Mouse (Mus musculus): ENCODE data around the gene Azgp1. TPM values are rescaled to one million over a fixed set of nuclear protein-coding genes. Genes with fewer than 3 reads are reported as not detected.
"Not testable (repeated sequence)": the region's sequence is repeated elsewhere in the genome, so short reads cannot be mapped to it uniquely, and the experiment has no call there.

Azgp1 gene
- polyA plus RNA-seq (2014; fragmentation: Nextera tagmentation; extraction: Ambion mirVana) = not detected in 2 replicates

DNA sequence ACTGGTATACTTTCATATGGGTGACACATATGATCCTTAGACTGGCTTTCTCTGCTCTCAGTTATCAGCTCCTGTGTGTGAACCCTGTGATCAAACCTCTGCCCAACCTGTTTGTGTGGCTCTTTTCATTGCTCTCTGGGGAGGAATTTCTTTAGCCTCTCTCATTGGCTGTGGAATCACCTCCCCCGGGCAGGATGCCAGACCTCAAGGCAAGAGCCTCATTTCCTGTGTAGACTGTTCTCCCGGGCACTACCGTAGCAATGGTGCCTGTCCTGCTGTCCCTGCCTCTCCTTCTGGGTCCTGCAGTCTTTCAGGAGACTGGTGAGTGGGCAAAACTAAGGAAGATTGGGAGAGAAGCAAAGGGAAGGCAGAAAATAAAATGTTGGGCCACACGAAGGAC is at the start of gene Azgp1:
Azgp1 (plus strand) TSS at position 221 of the 400 bp plus-strand sequence.
- H3K4me2 ChIP-seq (replicated peaks) = no peak within 1 kb of the TSS
- no peaks in the 10 kb centered on the region for H3K9me3 ChIP-seq (ENCODE audit: control insufficient read depth, low read length)
- H3K27me3 ChIP-seq (ENCODE audit: control insufficient read depth, insufficient read depth, low read length) = no peaks in the 10 kb centered on the region
- 82% methylated on average over 4 of the region's 4 CpGs for WGBS
- H3K9ac ChIP-seq = no peak within 1 kb of the TSS
- H3K4me3 ChIP-seq (replicated peaks; ENCODE audit: low read length) = no peak within 1 kb of the TSS
- no peak within 1 kb of the TSS for H3K27ac ChIP-seq
- ATAC-seq (ENCODE audit: low FRiP score) (no peak), DNase-seq (ENCODE audit: low spot score) (no peak)
- H3K4me1 ChIP-seq (replicated peaks; ENCODE audit: control insufficient read depth, insufficient read depth, low read length) = no peaks in the 10 kb centered on the region
- H3K36me3 ChIP-seq (replicated peaks; ENCODE audit: control insufficient read depth, insufficient read depth) = no peaks in the 10 kb centered on the region

DNA sequence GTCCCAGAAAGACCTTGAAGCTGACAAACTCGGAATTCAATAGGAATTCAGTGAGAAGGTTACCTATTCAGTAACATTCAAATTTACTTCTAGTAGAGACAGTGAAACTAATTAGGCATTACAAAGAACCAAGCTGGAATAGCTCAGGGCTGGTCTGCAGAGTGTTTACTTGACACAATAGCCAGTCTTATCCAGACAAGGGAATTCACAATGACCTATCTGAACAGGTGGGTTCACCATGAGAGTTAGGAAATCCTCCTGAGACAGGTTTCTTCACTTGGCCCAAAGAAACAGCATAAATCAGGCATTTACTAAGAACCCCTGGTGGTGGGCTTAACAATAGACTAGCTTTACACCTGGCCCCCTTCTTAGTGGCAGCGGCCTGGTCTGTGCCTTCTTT is 47.4 kb upstream of the Azgp1 start:
- WGBS = 60% methylated on average over 2 of the region's 2 CpGs
- H3K4me3 ChIP-seq (replicated peaks; ENCODE audit: low read length); H3K9me3 ChIP-seq (ENCODE audit: control insufficient read depth, low read length); H3K27ac ChIP-seq; H3K9ac ChIP-seq; H3K27me3 ChIP-seq (ENCODE audit: control insufficient read depth, insufficient read depth, low read length); DNase-seq (ENCODE audit: low spot score); H3K4me2 ChIP-seq (replicated peaks); ATAC-seq (ENCODE audit: low FRiP score); H3K36me3 ChIP-seq (replicated peaks; ENCODE audit: control insufficient read depth, insufficient read depth); H3K4me1 ChIP-seq (replicated peaks; ENCODE audit: control insufficient read depth, insufficient read depth, low read length): not testable (repeated sequence)

DNA sequence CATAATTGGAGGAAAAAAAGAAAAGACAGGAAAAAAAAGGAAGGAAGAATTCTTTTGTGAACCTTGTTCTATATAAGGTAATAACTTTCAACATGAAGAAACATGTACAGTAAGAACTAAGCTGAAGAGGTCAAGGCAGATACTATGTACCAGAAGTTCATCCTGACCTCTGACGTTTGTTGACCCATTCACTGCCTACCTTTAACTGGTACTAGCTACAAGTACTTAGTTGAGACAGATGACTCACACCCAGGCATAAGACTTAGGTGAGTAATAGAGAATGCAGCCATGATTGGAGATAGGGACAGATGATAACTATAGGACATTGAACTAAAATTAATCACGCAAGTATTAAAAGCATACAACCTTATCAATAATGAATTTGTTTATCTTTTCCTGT is 44.8 kb upstream of the Azgp1 start:
- Histone ChIP-seq H3K27ac (no peak overlapping the region), H3K27me3 (ENCODE audit: control insufficient read depth, insufficient read depth, low read length) (no peaks in the 10 kb centered on the region), H3K4me1 (replicated peaks; ENCODE audit: control insufficient read depth, insufficient read depth, low read length) (no peaks in the 10 kb centered on the region), H3K4me3 (replicated peaks; ENCODE audit: low read length) (no peak overlapping the region), H3K9ac (no peak overlapping the region), H3K9me3 (ENCODE audit: control insufficient read depth, low read length) (no peaks in the 10 kb centered on the region), H3K36me3 (replicated peaks; ENCODE audit: control insufficient read depth, insufficient read depth) (no peaks in the 10 kb centered on the region), H3K4me2 (replicated peaks) (no peak overlapping the region)
- no peak for DNase-seq (ENCODE audit: low spot score)
- WGBS = 88% methylated on average over 2 of the region's 2 CpGs
- no peak for ATAC-seq (ENCODE audit: low FRiP score)

DNA sequence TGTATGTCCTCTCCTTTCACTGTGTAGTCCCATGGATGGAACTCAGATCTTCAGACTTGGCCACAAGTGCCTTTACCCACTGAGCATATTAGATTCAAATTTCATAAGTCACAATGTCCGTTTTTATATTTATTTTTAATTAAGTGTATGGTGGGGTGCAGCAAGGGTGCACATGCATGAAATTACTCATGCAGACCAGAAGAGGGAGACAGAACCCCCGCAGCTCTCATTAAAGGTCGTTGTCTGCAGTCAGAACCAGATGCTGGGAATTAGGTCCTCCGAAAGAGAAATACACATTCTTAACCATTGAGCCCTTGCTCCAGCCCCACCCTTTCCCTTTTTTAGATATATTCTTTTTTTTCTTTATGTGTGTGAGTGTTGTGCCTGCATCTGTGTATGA is 44.1 kb upstream of the Azgp1 start:
- Histone ChIP-seq H3K4me3 (replicated peaks; ENCODE audit: low read length) (no peak overlapping the region), H3K9me3 (ENCODE audit: control insufficient read depth, low read length) (no peaks in the 10 kb centered on the region), H3K4me1 (replicated peaks; ENCODE audit: control insufficient read depth, insufficient read depth, low read length) (no peaks in the 10 kb centered on the region), H3K36me3 (replicated peaks; ENCODE audit: control insufficient read depth, insufficient read depth) (no peaks in the 10 kb centered on the region), H3K4me2 (replicated peaks) (no peak overlapping the region), H3K27ac (no peak overlapping the region), H3K27me3 (ENCODE audit: control insufficient read depth, insufficient read depth, low read length) (no peaks in the 10 kb centered on the region), H3K9ac (no peak overlapping the region)
- DNase-seq (ENCODE audit: low spot score) (no peak), ATAC-seq (ENCODE audit: low FRiP score) (no peak)
- 65% methylated on average over 4 of the region's 4 CpGs for WGBS

DNA sequence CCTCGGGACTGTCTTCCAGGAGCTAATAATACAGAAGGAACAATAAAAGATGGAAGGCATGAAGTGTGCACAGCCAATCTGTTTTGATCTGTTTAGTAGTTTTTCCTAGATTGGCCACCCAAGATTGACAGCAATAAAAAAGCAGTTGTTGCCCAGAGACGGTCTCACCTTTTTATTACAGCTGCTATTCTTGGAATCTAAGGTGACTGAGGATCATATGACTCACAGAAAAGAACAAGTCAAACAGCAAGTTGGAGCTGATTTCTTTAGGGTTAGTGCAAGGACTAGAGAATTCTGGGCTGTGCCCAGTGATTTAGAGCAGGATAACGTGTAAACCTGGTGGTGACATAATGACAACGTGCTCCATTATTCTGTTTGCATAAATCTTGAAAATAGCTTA is 40.4 kb upstream of the Azgp1 start:
- H3K9me3 ChIP-seq (ENCODE audit: control insufficient read depth, low read length) = no peaks in the 10 kb centered on the region
- H3K27ac ChIP-seq = no peak overlapping the region
- H3K9ac ChIP-seq = no peak overlapping the region
- DNase-seq (ENCODE audit: low spot score) = no peak
- WGBS = 84% methylated on average over 4 of the region's 4 CpGs
- no peaks in the 10 kb centered on the region for H3K36me3 ChIP-seq (replicated peaks; ENCODE audit: control insufficient read depth, insufficient read depth)
- H3K4me1 ChIP-seq (replicated peaks; ENCODE audit: control insufficient read depth, insufficient read depth, low read length) = no peaks in the 10 kb centered on the region
- no peak overlapping the region for H3K4me2 ChIP-seq (replicated peaks)
- ATAC-seq (ENCODE audit: low FRiP score) = no peak
- no peak overlapping the region for H3K4me3 ChIP-seq (replicated peaks; ENCODE audit: low read length)
- H3K27me3 ChIP-seq (ENCODE audit: control insufficient read depth, insufficient read depth, low read length) = no peaks in the 10 kb centered on the region

DNA sequence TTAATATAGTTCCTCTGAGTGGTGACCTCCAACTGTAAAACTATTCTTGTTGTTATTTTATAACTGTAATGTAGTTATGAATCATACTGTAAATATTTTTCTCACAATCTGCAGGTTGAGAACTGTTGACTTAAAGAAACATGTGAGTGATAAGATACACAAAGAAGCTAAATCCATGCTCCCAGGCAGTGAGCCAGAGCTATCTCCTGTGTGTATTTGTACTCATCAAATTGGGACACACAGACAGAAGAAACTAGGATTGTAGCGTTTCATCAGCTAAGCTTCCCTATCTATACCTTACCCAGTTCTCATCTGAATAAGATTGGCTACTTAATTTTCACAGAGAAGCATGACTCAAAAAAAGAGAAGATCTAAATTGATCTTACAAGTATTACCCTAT is 38.2 kb upstream of the Azgp1 start:
- Histone ChIP-seq H3K4me1 (replicated peaks; ENCODE audit: control insufficient read depth, insufficient read depth, low read length) (no peaks in the 10 kb centered on the region), H3K4me2 (replicated peaks) (no peak overlapping the region), H3K27me3 (ENCODE audit: control insufficient read depth, insufficient read depth, low read length) (no peaks in the 10 kb centered on the region), H3K9ac (no peak overlapping the region), H3K9me3 (ENCODE audit: control insufficient read depth, low read length) (no peaks in the 10 kb centered on the region), H3K36me3 (replicated peaks; ENCODE audit: control insufficient read depth, insufficient read depth) (no peaks in the 10 kb centered on the region), H3K4me3 (replicated peaks; ENCODE audit: low read length) (no peak overlapping the region), H3K27ac (no peak overlapping the region)
- ATAC-seq (ENCODE audit: low FRiP score) (no peak), DNase-seq (ENCODE audit: low spot score) (no peak)
- WGBS = 81% methylated on average over 1 of the region's 1 CpGs

DNA sequence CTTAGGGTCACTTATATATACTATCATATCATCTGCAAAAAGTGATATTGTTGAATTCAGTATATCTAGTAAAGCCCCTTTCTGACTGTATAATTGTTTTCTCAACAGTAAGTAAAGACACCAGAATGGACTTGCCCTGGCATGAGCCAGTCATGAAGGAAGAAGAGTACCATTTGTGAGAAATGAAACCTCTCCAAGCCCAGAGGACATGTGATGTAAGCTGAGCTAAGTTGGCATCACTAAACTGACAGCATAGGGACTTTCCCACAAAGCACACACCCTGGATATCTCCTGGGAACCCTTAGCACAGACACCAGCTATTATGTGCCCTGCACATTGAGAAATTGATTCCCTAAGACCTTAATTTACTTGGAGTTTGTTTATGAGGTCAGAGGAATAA is 34.0 kb upstream of the Azgp1 start:
- no peaks in the 10 kb centered on the region for H3K9me3 ChIP-seq (ENCODE audit: control insufficient read depth, low read length)
- H3K4me1 ChIP-seq (replicated peaks; ENCODE audit: control insufficient read depth, insufficient read depth, low read length) = no peaks in the 10 kb centered on the region
- H3K36me3 ChIP-seq (replicated peaks; ENCODE audit: control insufficient read depth, insufficient read depth) = no peaks in the 10 kb centered on the region
- H3K9ac ChIP-seq = no peak overlapping the region
- H3K4me3 ChIP-seq (replicated peaks; ENCODE audit: low read length) = no peak overlapping the region
- no peaks in the 10 kb centered on the region for H3K27me3 ChIP-seq (ENCODE audit: control insufficient read depth, insufficient read depth, low read length)
- H3K4me2 ChIP-seq (replicated peaks) = no peak overlapping the region
- ATAC-seq (ENCODE audit: low FRiP score) (no peak), DNase-seq (ENCODE audit: low spot score) (no peak)
- no peak overlapping the region for H3K27ac ChIP-seq

DNA sequence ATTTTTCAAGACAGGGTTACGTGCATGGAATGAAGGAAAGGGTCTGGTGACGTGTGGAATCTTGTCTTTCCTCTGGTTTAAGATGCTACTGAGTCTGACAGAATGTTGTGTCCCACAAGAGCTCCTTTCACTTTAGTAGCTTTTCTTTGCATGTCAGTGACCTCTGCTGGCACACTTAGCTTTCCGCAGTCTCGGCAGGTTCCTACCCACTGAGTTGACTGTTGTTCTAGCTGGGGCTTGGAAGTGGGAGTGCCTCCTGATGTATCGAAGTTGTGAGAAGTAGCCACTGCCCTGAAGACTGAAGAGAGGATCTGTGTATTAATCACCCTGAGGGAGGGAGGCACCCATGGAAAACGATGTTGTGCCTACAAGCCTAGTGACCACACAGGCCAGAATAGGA is 30.1 kb upstream of the Azgp1 start:
- Histone ChIP-seq H3K36me3 (replicated peaks; ENCODE audit: control insufficient read depth, insufficient read depth) (no peaks in the 10 kb centered on the region), H3K27me3 (ENCODE audit: control insufficient read depth, insufficient read depth, low read length) (no peaks in the 10 kb centered on the region), H3K4me1 (replicated peaks; ENCODE audit: control insufficient read depth, insufficient read depth, low read length) (no peaks in the 10 kb centered on the region), H3K9ac (no peak overlapping the region), H3K4me2 (replicated peaks) (no peak overlapping the region), H3K9me3 (ENCODE audit: control insufficient read depth, low read length) (no peaks in the 10 kb centered on the region), H3K4me3 (replicated peaks; ENCODE audit: low read length) (no peak overlapping the region), H3K27ac (no peak overlapping the region)
- 42% methylated on average over 6 of the region's 6 CpGs for WGBS
- DNase-seq (ENCODE audit: low spot score) (no peak), ATAC-seq (ENCODE audit: low FRiP score) (no peak)

DNA sequence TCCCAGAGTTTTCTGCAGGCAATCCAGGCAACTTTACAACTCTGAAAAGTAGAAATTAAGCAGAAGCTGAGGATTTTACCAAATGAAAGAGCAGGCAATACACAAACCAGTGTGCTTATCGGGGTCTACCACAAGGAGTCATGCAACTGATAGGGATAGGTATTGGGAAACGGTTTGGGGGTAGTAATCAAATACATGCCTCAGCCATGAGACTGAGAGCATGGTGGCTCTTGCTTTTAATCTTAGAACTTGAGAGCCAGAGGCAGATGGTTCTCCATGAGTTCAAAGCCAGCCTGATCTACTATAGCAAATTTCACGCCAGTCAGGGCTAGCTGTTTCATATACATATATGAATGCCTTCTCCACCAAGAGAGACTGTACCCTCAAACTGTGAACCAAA is 24.9 kb upstream of the Azgp1 start:
- Histone ChIP-seq H3K9ac (no peak overlapping the region), H3K4me3 (replicated peaks; ENCODE audit: low read length) (no peak overlapping the region), H3K27ac (no peak overlapping the region), H3K27me3 (ENCODE audit: control insufficient read depth, insufficient read depth, low read length) (no peaks in the 10 kb centered on the region), H3K36me3 (replicated peaks; ENCODE audit: control insufficient read depth, insufficient read depth) (no peaks in the 10 kb centered on the region), H3K9me3 (ENCODE audit: control insufficient read depth, low read length) (no peaks in the 10 kb centered on the region), H3K4me2 (replicated peaks) (no peak overlapping the region), H3K4me1 (replicated peaks; ENCODE audit: control insufficient read depth, insufficient read depth, low read length) (no peaks in the 10 kb centered on the region)
- 95% methylated on average over 3 of the region's 3 CpGs for WGBS
- DNase-seq (ENCODE audit: low spot score) (no peak), ATAC-seq (ENCODE audit: low FRiP score) (no peak)

DNA sequence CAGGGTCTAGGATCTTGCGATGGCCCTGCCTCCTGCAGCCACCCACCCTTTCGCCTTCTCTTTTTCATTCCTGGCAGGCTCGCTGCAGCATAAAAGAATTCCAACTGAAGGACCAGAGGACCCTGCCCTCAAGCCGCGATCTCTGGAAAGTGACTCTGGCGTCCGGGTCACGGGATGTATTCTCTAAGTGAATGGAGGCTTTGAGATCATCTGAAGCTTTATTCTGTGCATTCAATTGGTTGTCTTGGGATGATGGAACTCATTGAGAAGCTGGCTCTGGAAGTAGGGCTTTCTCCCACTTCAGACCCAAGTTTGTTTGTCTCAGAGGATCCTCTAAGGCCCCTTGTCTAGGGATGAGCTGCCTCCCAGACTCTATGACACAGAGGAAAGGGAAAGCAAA is 18.4 kb upstream of the Azgp1 start, which contains the start of gene Gjc3:
Gjc3 (minus strand) TSS at position 154 of the 400 bp plus-strand sequence.
- H3K9ac ChIP-seq = no peak within 1 kb of the TSS
- no peaks in the 10 kb centered on the region for H3K9me3 ChIP-seq (ENCODE audit: control insufficient read depth, low read length)
- no peak within 1 kb of the TSS for H3K27ac ChIP-seq
- no peaks in the 10 kb centered on the region for H3K4me1 ChIP-seq (replicated peaks; ENCODE audit: control insufficient read depth, insufficient read depth, low read length)
- H3K36me3 ChIP-seq (replicated peaks; ENCODE audit: control insufficient read depth, insufficient read depth) = no peaks in the 10 kb centered on the region
- ATAC-seq (ENCODE audit: low FRiP score) = no peak
- WGBS = 53% methylated on average over 8 of the region's 8 CpGs
- H3K27me3 ChIP-seq (ENCODE audit: control insufficient read depth, insufficient read depth, low read length) = no peaks in the 10 kb centered on the region
- DNase-seq (ENCODE audit: low spot score) = no peak
- H3K4me2 ChIP-seq (replicated peaks) = no peak within 1 kb of the TSS
- no peak within 1 kb of the TSS for H3K4me3 ChIP-seq (replicated peaks; ENCODE audit: low read length)
